Mouse (Mus musculus) hindbrain, postnatal 0 days (tissue): ENCODE results near the gene Nemp2. TPM values are rescaled to one million over a fixed set of nuclear protein-coding genes. Genes with fewer than 3 reads are reported as not detected.
"Not testable (repeated sequence)": the region's sequence is repeated elsewhere in the genome, so short reads cannot be mapped to it uniquely, and the experiment has no call there.

Source experiments
- ATAC-seq: fragments of 200-750 bp; cut with Nextera tagmentation; 2 replicates; pipeline ENCODE4 v1.8.0; 2017; ENCODE audit warnings: mild to moderate bottlenecking, moderate TSS enrichment, moderate library complexity
- DNase-seq: peaks from one replicate; pipeline ENCODE4 v3.0.0-alpha.2; 2015; ENCODE audit warnings: low spot score
- H3K27ac ChIP-seq: fragments of 300-500 bp; sonication (generic); 2 replicates; pipeline ENCODE4 v1.5.1; 2014; ENCODE audit warnings: mild to moderate bottlenecking
- H3K27me3 ChIP-seq: fragments of 300-500 bp; sonication (generic); 2 replicates; pipeline ENCODE4 v1.6.1; 2014; ENCODE audit warnings: low read length, mixed read lengths; ENCODE audit not compliant: insufficient read depth
- H3K36me3 ChIP-seq: fragments of 300-500 bp; sonication (generic); 2 replicates; pipeline ENCODE4 v1.6.1; 2014; ENCODE audit warnings: low read length, mixed read lengths; ENCODE audit not compliant: insufficient read depth
- H3K4me1 ChIP-seq: fragments of 300-500 bp; sonication (generic); 2 replicates; pipeline ENCODE4 v1.6.1; 2014; ENCODE audit warnings: antibody characterized with exemption, low read length, mixed read lengths; ENCODE audit not compliant: insufficient read depth
- H3K4me2 ChIP-seq: fragments of 300-500 bp; sonication (generic); 2 replicates; pipeline ENCODE4 v1.6.1; 2014; ENCODE audit warnings: low read depth, mild to moderate bottlenecking, low read length, moderate library complexity, mixed read lengths
- H3K4me3 ChIP-seq: fragments of 300-500 bp; sonication (generic); 2 replicates; pipeline ENCODE4 v1.5.1; 2014; ENCODE audit warnings: low read length
- H3K9ac ChIP-seq: fragments of 300-500 bp; sonication (generic); replicated peaks from 2 replicates; pipeline ENCODE4 v1.6.1; 2014; ENCODE audit warnings: mild to moderate bottlenecking, low read length, moderate library complexity, mixed read lengths
- H3K9me3 ChIP-seq: fragments of 300-500 bp; sonication (generic); 2 replicates; pipeline ENCODE4 v1.6.1; 2016; ENCODE audit warnings: low read length, mixed read lengths
- CTCF ChIP-seq: IDR thresholded peaks from 2 replicates; pipeline ENCODE4 v1.5.1; 2016; ENCODE audit warnings: antibody characterized with exemption, control low read depth, low read depth
- WGBS: fragments of 180-500 bp; shearing (Covaris S2); extraction: QIAGEN DNeasy Blood & Tissue Kit; methylation state at CpG from one replicate; pipeline ENCODE4 v1.1.7; 2014; 5-methylcytosine and 5-hydroxymethylcytosine counted together
- polyA plus RNA-seq: library from polyadenylated mRNA; unstranded; fragments of >200 nt; fragmentation: Nextera tagmentation; extraction: Ambion mirVana; gene quantifications from 2 replicates; pipeline ENCODE4 v1.2.1, GENCODE M21; 2015
- total RNA-seq: library from RNA; depleted of rRNA; stranded (reverse); fragments of >200 nt; gene quantifications from 2 replicates; pipeline ENCODE4 v1.2.3, GENCODE M21; 2014

The Nemp2 gene
- total and polyA plus RNA-seq, 2 experiments from 2014 or later, result 4.5 to 9.6 TPM

- Histone ChIP-seq H3K27me3 (no peaks in the 10 kb centered on the region), H3K9ac (no peak overlapping the region), H3K36me3 (0 out of 2 replicates have a peak, but pooled peaks cover 4% of the 10 kb centered on the region), H3K9me3 (no peaks in the 10 kb centered on the region), H3K4me1 (no peaks in the 10 kb centered on the region), H3K27ac (no peak overlapping the region), H3K4me2 (no peak overlapping the region), H3K4me3 (no peak overlapping the region)
- WGBS, result 82% methylated on average over 7 of the region's 7 CpGs
- DNase-seq (no peak), ATAC-seq (no peak)
- TF ChIP-seq CTCF, result no peak
These were observed 32.7 kb downstream of the Nemp2 start for GRCm38 (mm10) chr1:52663228-52663627.

- no peaks in the 10 kb centered on the region for H3K9me3 ChIP-seq
- no peak overlapping the region for H3K4me2 ChIP-seq
- no peak overlapping the region for H3K4me3 ChIP-seq
- no peaks in the 10 kb centered on the region for H3K36me3 ChIP-seq
- WGBS, result 24% methylated on average over 7 of the region's 7 CpGs
- no peaks in the 10 kb centered on the region for H3K27me3 ChIP-seq
- TF ChIP-seq CTCF, result no peak
- no peak overlapping the region for H3K27ac ChIP-seq
- no peaks in the 10 kb centered on the region for H3K4me1 ChIP-seq
- no peak overlapping the region for H3K9ac ChIP-seq
- ATAC-seq, result no peak
- DNase-seq, result no peak
These were observed 38.3 kb downstream of the Nemp2 start for GRCm38 (mm10) chr1:52668743-52669323.

DNA sequence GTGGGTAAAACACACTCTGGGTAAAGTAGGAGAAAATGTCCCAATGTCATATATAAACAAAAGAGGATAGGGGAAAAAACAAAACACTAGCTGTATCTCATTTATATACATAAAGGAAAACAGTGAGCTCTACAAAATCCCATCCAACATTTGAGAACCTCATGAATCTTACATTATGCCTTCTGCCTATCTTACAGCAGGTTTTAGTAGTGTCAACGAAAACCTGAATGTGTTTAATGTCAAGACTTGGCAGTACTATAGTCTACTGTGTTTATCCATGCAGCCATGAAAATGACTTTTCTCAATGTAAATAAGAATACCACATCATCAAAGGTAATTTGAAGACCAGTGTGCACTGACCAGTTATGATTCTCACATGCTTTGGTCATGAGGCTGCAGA is 39.4 kb downstream of the Nemp2 start:
- ATAC-seq (no peak), DNase-seq (no peak)
- Histone ChIP-seq H3K4me1 (no peaks in the 10 kb centered on the region), H3K27ac (no peak overlapping the region), H3K9me3 (no peaks in the 10 kb centered on the region), H3K9ac (no peak overlapping the region), H3K36me3 (no peaks in the 10 kb centered on the region), H3K4me3 (no peak overlapping the region), H3K27me3 (no peaks in the 10 kb centered on the region), H3K4me2 (no peak overlapping the region)
- 94% methylated on average over 1 of the region's 1 CpGs for WGBS
- TF ChIP-seq CTCF, result no peak

DNA sequence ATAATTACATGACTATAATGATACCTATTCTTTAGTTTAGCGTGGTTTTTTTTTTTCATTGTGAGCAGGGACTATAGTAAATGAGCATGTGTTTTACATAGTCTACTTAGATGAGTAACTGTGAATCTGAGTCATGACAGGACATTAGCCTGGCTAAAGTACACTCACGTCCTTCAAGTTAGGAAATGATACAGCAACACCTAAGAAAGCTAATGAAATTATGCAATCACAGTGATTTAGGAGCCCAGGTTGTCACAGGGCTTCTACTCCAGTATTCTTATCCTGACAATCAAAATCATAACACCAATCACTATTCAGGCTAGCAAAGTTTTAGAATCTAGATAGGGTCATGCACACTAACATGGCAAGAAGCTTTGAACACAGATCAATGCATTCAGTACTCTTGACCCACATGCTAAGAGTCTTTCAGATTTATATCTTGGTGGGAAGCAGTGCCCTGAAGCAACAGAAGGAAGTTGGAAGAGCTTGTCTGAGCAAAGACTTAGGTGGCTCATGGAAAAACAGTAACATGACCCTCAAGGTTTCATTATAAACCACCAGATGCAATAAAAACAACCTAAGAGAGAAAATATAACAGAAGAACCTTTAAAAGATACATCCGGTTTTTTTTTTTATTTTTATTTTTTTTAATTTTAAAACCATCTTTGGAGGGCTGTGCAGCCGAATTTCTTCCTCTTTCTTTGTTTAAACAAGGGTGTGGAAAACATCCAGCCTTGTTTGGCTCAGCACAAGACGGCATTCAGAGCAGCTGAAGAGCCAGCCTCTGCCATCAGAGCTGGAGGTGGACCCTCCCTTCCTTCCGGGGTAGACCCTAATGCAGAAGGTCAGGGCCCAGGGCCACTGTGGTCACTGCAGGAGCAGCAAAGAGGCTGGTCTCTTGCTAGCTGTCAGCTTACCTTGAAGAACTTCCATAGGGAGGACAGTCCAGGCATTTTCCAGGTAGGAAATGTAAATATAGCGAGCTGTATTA is 45.4 kb downstream of the Nemp2 start:
- no peaks in the 10 kb centered on the region for H3K27me3 ChIP-seq
- WGBS, result 74% methylated on average over 7 of the region's 7 CpGs
- no peak for TF ChIP-seq CTCF
- no peaks in the 10 kb centered on the region for H3K9me3 ChIP-seq
- H3K36me3 ChIP-seq, result no peaks in the 10 kb centered on the region
- DNase-seq (no peak), ATAC-seq (no peak)
- H3K27ac ChIP-seq, result no peak overlapping the region
- H3K4me1 ChIP-seq, result no peaks in the 10 kb centered on the region
- H3K9ac ChIP-seq, result no peak overlapping the region
- no peak overlapping the region for H3K4me3 ChIP-seq
- no peak overlapping the region for H3K4me2 ChIP-seq

DNA sequence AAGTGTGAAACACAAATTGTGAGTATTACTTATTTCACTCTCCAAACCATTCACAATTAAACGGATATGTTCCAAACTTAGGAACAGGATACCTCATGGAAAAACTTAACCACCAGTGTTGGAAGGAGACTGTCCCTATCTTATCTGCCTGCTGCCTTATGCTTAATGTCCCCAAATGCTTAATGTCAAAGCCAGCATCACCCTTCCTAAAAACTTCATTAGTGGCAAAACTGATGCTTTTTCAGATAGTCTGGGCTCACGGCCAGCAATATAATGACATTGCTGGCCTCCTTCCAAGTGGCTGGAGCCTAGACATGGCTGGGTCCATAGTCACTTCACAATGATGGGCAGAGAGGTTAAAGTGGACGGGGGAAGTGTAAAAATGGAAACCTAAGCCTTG is 46.1 kb downstream of the Nemp2 start:
- peak; percentile 79 for DNase-seq
- H3K9me3 ChIP-seq, result no peaks in the 10 kb centered on the region
- H3K36me3 ChIP-seq, result no peaks in the 10 kb centered on the region
- TF ChIP-seq CTCF, result no peak
- no peak overlapping the region for H3K9ac ChIP-seq
- no peak overlapping the region for H3K27ac ChIP-seq
- H3K27me3 ChIP-seq, result no peaks in the 10 kb centered on the region
- ATAC-seq, result no peak
- WGBS, result 41% methylated on average over 3 of the region's 3 CpGs
- no peak overlapping the region for H3K4me2 ChIP-seq
- H3K4me3 ChIP-seq, result no peak overlapping the region
- H3K4me1 ChIP-seq, result no peaks in the 10 kb centered on the region

- Histone ChIP-seq H3K27me3 (no peaks in the 10 kb centered on the region), H3K9ac (no peak overlapping the region), H3K4me2 (no peak overlapping the region), H3K9me3 (no peaks in the 10 kb centered on the region), H3K36me3 (no peaks in the 10 kb centered on the region), H3K27ac (no peak overlapping the region), H3K4me3 (no peak overlapping the region), H3K4me1 (no peaks in the 10 kb centered on the region)
- no peak for TF ChIP-seq CTCF
- WGBS, result 75% methylated on average over 4 of the region's 4 CpGs
- ATAC-seq (no peak), DNase-seq (no peak)
These were observed 53.0 kb downstream of the Nemp2 start for GRCm38 (mm10) chr1:52683550-52683949.

DNA sequence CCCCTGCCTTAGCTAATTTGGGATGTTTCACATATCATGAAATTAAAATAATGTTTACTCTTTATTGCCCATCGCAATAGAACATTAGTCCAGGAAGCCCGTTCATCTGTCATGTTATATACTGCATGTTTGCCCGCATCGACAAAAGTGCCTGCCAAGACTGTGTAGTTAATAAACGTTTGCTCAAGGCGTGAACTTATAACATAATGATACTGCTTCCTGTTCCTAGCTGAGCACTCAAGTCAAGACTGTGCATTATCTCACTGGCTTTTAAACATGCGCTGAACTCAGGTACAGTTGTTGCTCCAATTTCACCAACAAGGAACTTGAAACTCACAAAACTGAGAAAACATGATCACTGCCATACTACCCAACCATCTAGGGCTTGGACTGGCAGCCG is 57.1 kb downstream of the Nemp2 start:
- no peak for TF ChIP-seq CTCF
- no peak for ATAC-seq

DNA sequence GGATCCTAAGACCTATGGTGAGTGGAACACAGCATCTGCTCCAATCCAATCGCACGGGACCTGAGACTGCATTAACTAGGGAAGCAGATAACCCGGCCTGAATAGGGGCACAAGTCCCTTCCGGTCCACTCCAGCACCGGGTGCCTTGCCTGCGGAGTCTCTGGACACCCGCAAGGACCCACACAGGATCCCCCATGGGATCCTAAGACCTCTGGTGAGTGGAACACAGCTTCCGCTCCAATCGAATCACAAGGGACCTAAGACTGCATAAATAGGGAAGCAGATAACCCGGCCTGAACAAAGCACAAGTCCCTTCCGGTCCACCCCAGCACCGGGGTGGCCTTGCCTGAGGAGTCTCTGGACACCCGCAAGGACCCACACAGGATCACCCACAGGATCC is 64.0 kb downstream of the Nemp2 start:
- not testable (repeated sequence) for DNase-seq, H3K9ac ChIP-seq, H3K4me3 ChIP-seq, H3K27me3 ChIP-seq, H3K27ac ChIP-seq, H3K4me2 ChIP-seq, H3K36me3 ChIP-seq, ATAC-seq, H3K4me1 ChIP-seq, H3K9me3 ChIP-seq
- 93% methylated on average over 13 of the region's 13 CpGs for WGBS

More for the DNA sequence above, 57.1 kb downstream of the Nemp2 start:
- H3K27ac ChIP-seq, result no peak overlapping the region
- no peak for DNase-seq
- no peak overlapping the region for H3K4me2 ChIP-seq
- H3K36me3 ChIP-seq, result no peaks in the 10 kb centered on the region
- H3K4me3 ChIP-seq, result no peak overlapping the region
- H3K4me1 ChIP-seq, result no peaks in the 10 kb centered on the region
- H3K9ac ChIP-seq, result no peak overlapping the region
- H3K9me3 ChIP-seq, result no peaks in the 10 kb centered on the region
- no peaks in the 10 kb centered on the region for H3K27me3 ChIP-seq
- 87% methylated on average over 8 of the region's 8 CpGs for WGBS
